ENCODE assay signal across 8 mouse cellular contexts in genomic region chr3:108147386-108148235, GRCm38 (mm10). TPM values are rescaled to one million over a fixed set of nuclear protein-coding genes. Genes with fewer than 3 reads are reported as not detected.
DNase-seq lines count a peak whose midpoint lies in the region; ATAC-seq lines count a peak whose summit lies in the region.

No protein-coding gene starts in this region.

- peak overlapping the region; percentile 75 for H3K4me3 ChIP-seq in megakaryocyte, embryonic 14.5 days (replicated peaks)

- peaks cover 11% of the 10 kb centered on the region for H3K27me3 ChIP-seq in megakaryocyte, embryonic 14.5 days (replicated peaks)

- H3K36me3 ChIP-seq in megakaryocyte, embryonic 14.5 days (replicated peaks; ENCODE audit: low read length) = peaks cover 8% of the 10 kb centered on the region

- peaks cover 51% of the 10 kb centered on the region for H3K4me1 ChIP-seq in megakaryocyte, embryonic 14.5 days

- ATAC-seq in activated CD4-positive, CD25-positive, alpha-beta regulatory T cell, adult 4 months = peak; percentile 52

- intact Hi-C loops in gastrocnemius, postnatal 14 days (cut with DNase I; ENCODE audit: low total_unique reads) = loop anchor here (1.0 kb wide), 1 partner anchor 77 kb away; no protein-coding TSS in a partner anchor

- DNase-seq in embryo, embryonic 10 days (ENCODE audit: low spot score) = peak; percentile 93
- DNase-seq in gastrocnemius, postnatal 14 days = peak; percentile 85
- peak; percentile 96 for DNase-seq in induced T-regulatory cell, adult 2 months (ENCODE audit: low read depth)
- DNase-seq in left cerebral cortex, adult 8-10 months (ENCODE audit: low spot score in 2 of 2) = peak; percentile 76 to 81
- peak; percentile 92 to 93 for DNase-seq in right cerebral cortex, postnatal 10 days (ENCODE audit: low spot score in 2 of 2)
- DNase-seq in urinary bladder, postnatal 14 days (ENCODE audit: low spot score) = peak; percentile 91

- no peaks in the 10 kb centered on the region for H3K9me3 ChIP-seq in megakaryocyte, embryonic 14.5 days

RNA-seq across cellular contexts. Expression of gene Gnai3, which starts 1.7 kb away (rescaled TPM):
- polyA plus RNA-seq in activated CD4-positive, CD25-positive, alpha-beta regulatory T cell, adult 4 months (2017; shearing (Covaris generic)) = 100 to 1,000 TPM; 109 to 113 TPM
- 10 to 100 TPM; 17.7 to 22.6 TPM for total RNA-seq in gastrocnemius, postnatal 14 days (2021)
- 10 to 100 TPM; 25.0 to 28.1 (median 25.9) TPM for total RNA-seq in left cerebral cortex, adult 8-10 months (2022)
- polyA plus RNA-seq in megakaryocyte, embryonic 14.5 days (2012; ENCODE audit: insufficient read depth, low replicate concordance) = 4.0 TPM in 1 of 2 replicates, not detected in the other

RNA-seq across cellular contexts. Expression of gene Gpr61, which starts 7.1 kb away (rescaled TPM):
- polyA plus RNA-seq in activated CD4-positive, CD25-positive, alpha-beta regulatory T cell, adult 4 months (2017; shearing (Covaris generic)) = not detected
- under 1 TPM in 1 of 2 experiments, not detected in 1; 0.18 TPM for total RNA-seq in gastrocnemius, postnatal 14 days (2021)
- 10 to 100 TPM; 15.0 to 20.1 (median 18.2) TPM for total RNA-seq in left cerebral cortex, adult 8-10 months (2022)
- not detected in 2 replicates for polyA plus RNA-seq in megakaryocyte, embryonic 14.5 days (2012; ENCODE audit: insufficient read depth, low replicate concordance)

RNA-seq across cellular contexts. Expression of gene Amigo1, which starts 38.5 kb away (rescaled TPM):
- polyA plus RNA-seq in activated CD4-positive, CD25-positive, alpha-beta regulatory T cell, adult 4 months (2017; shearing (Covaris generic)) = under 1 TPM; 0.09 to 0.19 TPM
- 10 to 100 TPM; 23.9 to 31.1 TPM for total RNA-seq in gastrocnemius, postnatal 14 days (2021)
- 10 to 100 TPM; 68.5 to 81.5 (median 72.9) TPM for total RNA-seq in left cerebral cortex, adult 8-10 months (2022)
- not detected in 2 replicates for polyA plus RNA-seq in megakaryocyte, embryonic 14.5 days (2012; ENCODE audit: insufficient read depth, low replicate concordance)

RNA-seq across cellular contexts. Expression of gene Cyb561d1, which starts 53.4 kb away (rescaled TPM):
- 1 to 10 TPM; 5.9 to 6.9 TPM for polyA plus RNA-seq in activated CD4-positive, CD25-positive, alpha-beta regulatory T cell, adult 4 months (2017; shearing (Covaris generic))
- 1 to 10 TPM; 2.3 to 2.9 TPM for total RNA-seq in gastrocnemius, postnatal 14 days (2021)
- total RNA-seq in left cerebral cortex, adult 8-10 months (2022) = 10 to 100 TPM; 17.8 to 19.6 (median 18.2) TPM
- polyA plus RNA-seq in megakaryocyte, embryonic 14.5 days (2012; ENCODE audit: insufficient read depth, low replicate concordance) = 3.3 and 3.9 TPM in 2 replicates

RNA-seq across cellular contexts. Expression of gene Gnat2, which starts 55.0 kb away (rescaled TPM):
- not detected for polyA plus RNA-seq in activated CD4-positive, CD25-positive, alpha-beta regulatory T cell, adult 4 months (2017; shearing (Covaris generic))
- under 1 TPM in 1 of 2 experiments, not detected in 1; 0.23 TPM for total RNA-seq in gastrocnemius, postnatal 14 days (2021)
- under 1 TPM in 2 of 4 experiments, not detected in 2; 0.21 to 0.46 TPM for total RNA-seq in left cerebral cortex, adult 8-10 months (2022)
- not detected in 2 replicates for polyA plus RNA-seq in megakaryocyte, embryonic 14.5 days (2012; ENCODE audit: insufficient read depth, low replicate concordance)

Comparison
In these comparisons a context has a peak if more than half of its experiments do, and no peak if none do; other contexts are left out.
1. Peak in every context shown above with its lines: DNase-seq, ATAC-seq and H3K4me3 ChIP-seq.
2. RNA of gene Gpr61, which starts 7.1 kb away (total RNA-seq): 15.0 to 20.1 TPM in left cerebral cortex, adult 8-10 months; 0.18 TPM in gastrocnemius, postnatal 14 days; every median in the first group is over 10 times any median in the second.